Mouse (Mus musculus) spleen, adult 2 months (tissue): ENCODE measurements around the gene Sim2. TPM values are rescaled to one million over a fixed set of nuclear protein-coding genes. Genes with fewer than 3 reads are reported as not detected.

ENCODE experiments used
- DNase-seq, 2 experiments: peaks; one replicate each; pipeline versions ENCODE4 v3.0.0 to v3.0.0-alpha.2; 2012 to 2021; ENCODE audit warnings: low spot score in 2 of 2, low read depth in 1 of 2
- H3K27ac ChIP-seq: fragments of 200-500 bp; 2 replicates; pipeline ENCODE4 v1.5.1; 2012; ENCODE audit warnings: low read length, inconsistent platforms; ENCODE audit not compliant: insufficient read depth
- H3K27me3 ChIP-seq: fragments of 200-500 bp; 2 replicates; pipeline ENCODE4 v1.6.1; 2012; ENCODE audit warnings: mild to moderate bottlenecking, moderate library complexity, low read length, inconsistent platforms; ENCODE audit not compliant: control insufficient read depth, insufficient read depth
- H3K36me3 ChIP-seq: fragments of 200-500 bp; 2 replicates; pipeline ENCODE4 v1.6.1; 2012; ENCODE audit warnings: mild to moderate bottlenecking, low read length, inconsistent platforms; ENCODE audit not compliant: control insufficient read depth, insufficient read depth
- H3K4me1 ChIP-seq: fragments of 200-500 bp; 2 replicates; pipeline ENCODE4 v1.6.1; 2011; ENCODE audit warnings: inconsistent platforms; ENCODE audit not compliant: control insufficient read depth, insufficient read depth, insufficient read length
- H3K4me3 ChIP-seq: fragments of 200-500 bp; 2 replicates; pipeline ENCODE4 v1.5.1; 2011; ENCODE audit warnings: mild to moderate bottlenecking, inconsistent platforms; ENCODE audit not compliant: insufficient read depth, insufficient read length; ENCODE audit errors: extremely low read depth
- CTCF ChIP-seq: fragments of 200-500 bp; IDR thresholded peaks from 2 replicates; pipeline ENCODE4 v1.5.1; 2011; ENCODE audit warnings: mild to moderate bottlenecking, inconsistent platforms; ENCODE audit not compliant: insufficient read depth, insufficient read length, insufficient replicate concordance; ENCODE audit errors: extremely low read depth
- POLR2A ChIP-seq: fragments of 200-500 bp; IDR thresholded peaks from 2 replicates; pipeline ENCODE4 v1.6.1; 2011; ENCODE audit warnings: low read depth, low read length, inconsistent platforms
- WGBS: fragments of 180-500 bp; shearing (Covaris S2); methylation state at CpG from one replicate; pipeline ENCODE4 v1.1.7; 2018; 5-methylcytosine and 5-hydroxymethylcytosine counted together
- polyA plus RNA-seq: library from polyadenylated mRNA; depleted of rRNA; stranded (reverse); fragments of >200 nt; gene quantifications from 2 replicates; pipeline ENCODE4 v1.2.3, GENCODE M21; 2012; rRNA removed

Sim2 gene
- polyA plus RNA-seq, 1 experiment: not detected

DNA sequence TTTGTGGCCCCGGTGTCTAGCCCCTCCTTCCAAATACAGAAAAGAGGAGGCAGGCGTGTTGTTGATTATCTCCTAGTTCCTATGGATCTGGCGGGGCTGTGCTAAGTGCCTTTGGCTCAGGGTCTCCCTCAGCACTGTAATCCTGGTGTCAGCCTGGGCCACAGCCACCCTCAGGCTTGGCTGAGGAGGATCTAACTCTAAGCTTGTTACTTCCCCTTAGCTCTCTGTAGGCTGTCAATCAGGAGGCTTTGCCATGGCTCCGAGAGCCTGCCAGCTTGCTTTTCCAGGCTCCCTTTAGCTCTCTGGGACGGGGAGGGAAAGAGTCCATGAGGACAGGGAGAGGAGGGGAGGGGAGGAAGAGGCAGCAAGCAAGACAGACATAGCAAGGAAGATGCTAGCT, 80.2 kb downstream of the Sim2 start:
- no peaks in the 10 kb centered on the region for H3K4me1 ChIP-seq
- peaks cover 2% of the 10 kb centered on the region; the same call in 1 of the 2 replicates for H3K36me3 ChIP-seq
- TF ChIP-seq POLR2A (no peak), CTCF (no peak)
- WGBS: 65% methylated on average over 5 of the region's 5 CpGs
- H3K4me3 ChIP-seq: no peak overlapping the region
- DNase-seq: no peak
- H3K27me3 ChIP-seq: no peaks in the 10 kb centered on the region
- H3K27ac ChIP-seq: no peak overlapping the region

DNA sequence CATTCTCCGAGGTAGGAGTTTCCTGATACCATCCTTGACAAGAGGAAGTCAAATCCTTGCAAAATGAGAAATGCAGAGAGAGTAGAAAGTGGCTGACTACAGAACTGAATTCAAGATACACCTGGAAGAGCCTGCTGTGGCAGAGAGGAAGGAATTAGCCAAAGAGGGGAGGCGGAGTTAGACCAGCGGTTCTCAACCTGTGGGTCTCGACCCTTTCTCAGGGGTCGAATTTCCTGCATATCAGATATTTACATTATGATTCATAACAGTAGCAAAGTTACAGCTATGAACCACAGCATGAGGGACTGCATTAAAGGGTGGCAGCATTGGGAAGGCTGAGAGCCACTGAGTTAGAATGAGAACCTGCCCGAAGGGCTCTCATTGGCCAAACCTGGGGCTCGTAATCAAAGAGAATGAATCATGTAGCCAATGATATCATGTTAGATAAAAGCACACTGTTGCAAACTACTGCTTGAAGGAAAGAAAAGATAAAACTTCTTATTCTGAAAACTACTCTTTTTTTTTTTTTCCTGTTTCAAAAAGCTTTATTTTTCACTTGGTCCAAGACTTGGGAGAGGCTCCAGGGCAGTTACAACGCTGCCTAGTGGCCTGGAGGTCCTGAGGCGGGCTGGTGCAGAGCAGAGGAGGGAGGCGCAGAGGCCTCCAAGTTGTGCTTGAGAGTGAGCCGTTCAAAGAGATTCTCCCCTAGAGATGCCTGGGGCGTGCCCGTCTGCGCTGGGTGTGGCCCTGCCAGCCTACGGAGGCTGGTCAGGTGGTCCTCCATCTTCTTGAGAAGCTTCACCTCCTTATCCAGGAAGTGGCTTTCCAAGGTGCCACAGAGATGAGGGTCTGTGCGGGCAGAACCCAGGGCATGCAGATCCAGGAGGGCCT, 84.2 kb downstream of the Sim2 start:
- H3K27me3 ChIP-seq: no peaks in the 10 kb centered on the region
- WGBS: 88% methylated on average over 16 of the region's 16 CpGs
- H3K4me3 ChIP-seq: no peak overlapping the region
- H3K27ac ChIP-seq: no peak overlapping the region
- peaks cover 2% of the 10 kb centered on the region; the same call in 1 of the 2 replicates for H3K36me3 ChIP-seq
- TF ChIP-seq POLR2A (no peak), CTCF (no peak)
- no peaks in the 10 kb centered on the region for H3K4me1 ChIP-seq
- no peak for DNase-seq

DNA sequence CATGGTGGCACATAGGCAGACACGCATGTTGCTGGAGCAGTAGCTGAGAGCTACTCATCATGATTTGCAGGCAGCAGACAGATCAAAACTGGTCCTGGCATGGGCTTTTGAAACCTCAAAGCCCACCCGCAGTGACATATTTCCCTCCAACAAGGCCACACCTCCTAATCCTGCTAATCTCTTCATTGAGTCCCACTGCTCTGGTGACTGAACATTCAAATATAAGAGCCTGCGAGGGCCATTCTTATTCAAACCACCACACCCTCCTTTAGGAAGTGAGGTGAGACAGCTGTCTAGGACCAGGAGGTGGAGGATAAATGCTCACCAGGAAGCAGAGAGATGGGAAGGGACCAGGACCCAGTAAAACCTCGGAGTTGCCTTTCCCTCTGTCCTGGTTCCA, 85.5 kb downstream of the Sim2 start:
- Histone ChIP-seq H3K27ac (no peak overlapping the region), H3K4me1 (no peaks in the 10 kb centered on the region), H3K4me3 (no peak overlapping the region), H3K36me3 (peaks cover 2% of the 10 kb centered on the region; the same call in 1 of the 2 replicates), H3K27me3 (no peaks in the 10 kb centered on the region)
- no peak for DNase-seq
- 88% methylated on average over 4 of the region's 4 CpGs for WGBS
- TF ChIP-seq POLR2A (no peak), CTCF (no peak)

DNA sequence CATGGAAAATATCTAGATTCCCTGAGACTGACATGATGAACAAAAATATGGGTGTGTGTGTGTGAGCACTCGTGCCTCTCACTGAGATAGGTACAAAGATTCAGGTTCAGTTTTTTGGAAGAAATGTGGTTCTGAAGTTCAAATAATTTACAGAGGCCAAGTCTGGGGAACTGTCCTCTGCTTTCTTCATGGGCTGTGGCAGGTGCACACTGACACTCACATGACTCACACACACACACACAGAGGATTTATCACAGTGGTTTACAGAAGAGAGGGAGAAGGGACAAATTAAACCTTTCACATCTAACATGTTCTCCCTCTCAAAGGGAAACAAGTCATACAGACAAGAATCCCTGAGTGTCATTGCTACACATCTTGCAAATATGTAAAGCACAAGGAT, 88.6 kb downstream of the Sim2 start:
- H3K27ac ChIP-seq: no peak overlapping the region
- DNase-seq: no peak
- H3K4me3 ChIP-seq: no peak overlapping the region
- H3K27me3 ChIP-seq: no peaks in the 10 kb centered on the region
- H3K36me3 ChIP-seq: peaks cover 2% of the 10 kb centered on the region; the same call in 1 of the 2 replicates
- H3K4me1 ChIP-seq: no peaks in the 10 kb centered on the region
- WGBS: 86% methylated on average over 1 of the region's 1 CpGs
- TF ChIP-seq POLR2A: no peak
- no peak for TF ChIP-seq CTCF

DNA sequence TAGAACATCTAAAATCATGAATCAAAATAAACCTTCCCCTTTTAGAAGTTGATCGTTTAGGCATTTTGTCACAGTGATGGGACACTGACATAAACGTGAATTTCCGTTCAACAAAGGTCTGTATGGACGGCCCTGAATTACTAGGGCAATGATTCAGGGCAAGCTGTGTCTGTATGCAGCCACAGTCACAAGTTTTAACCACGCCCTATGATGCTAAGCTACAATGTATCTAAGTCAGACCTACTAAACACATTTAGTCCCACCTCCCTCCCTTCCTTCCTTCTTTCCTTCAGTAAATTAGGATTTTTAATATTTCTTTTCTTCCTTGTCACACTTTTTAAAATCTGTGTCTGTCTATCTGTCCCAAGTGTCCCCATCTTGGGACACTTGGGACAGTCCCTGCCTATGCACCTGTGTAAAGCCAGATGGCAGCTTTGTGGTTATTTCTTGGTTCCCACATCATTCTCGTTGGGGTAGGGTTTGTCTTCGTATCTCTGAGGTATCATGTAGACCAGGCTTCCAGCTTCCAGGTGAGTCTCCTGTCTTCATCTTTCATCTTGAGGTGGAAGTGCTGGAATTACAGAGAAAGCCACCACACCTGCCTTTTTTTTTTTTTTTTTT, 90.7 kb downstream of the Sim2 start:
- H3K27me3 ChIP-seq: no peaks in the 10 kb centered on the region
- H3K4me1 ChIP-seq: no peaks in the 10 kb centered on the region
- no peak overlapping the region for H3K27ac ChIP-seq
- TF ChIP-seq CTCF: no peak
- no peak for TF ChIP-seq POLR2A
- no peak for DNase-seq
- WGBS: 72% methylated on average over 7 of the region's 7 CpGs
- H3K4me3 ChIP-seq: no peak overlapping the region
- no peaks in the 10 kb centered on the region for H3K36me3 ChIP-seq

Other genes starting within 250 kb of the Sim2 start
- 4.9 and 5.7 TPM in 2 replicates for gene Chaf1b, start 201.0 kb upstream of the Sim2 start, polyA plus RNA-seq
- not detected in 2 replicates for gene Cldn14, start 76.1 kb upstream of the Sim2 start, polyA plus RNA-seq
- gene Hlcs, start 228.6 kb downstream of the Sim2 start, polyA plus RNA-seq: 9.7 and 9.8 TPM in 2 replicates
- 0.71 and 0.89 TPM in 2 replicates for gene Ripply3, start 243.5 kb downstream of the Sim2 start, polyA plus RNA-seq